17 mouse cellular contexts compared by ENCODE assay signal in the genomic region with DNA sequence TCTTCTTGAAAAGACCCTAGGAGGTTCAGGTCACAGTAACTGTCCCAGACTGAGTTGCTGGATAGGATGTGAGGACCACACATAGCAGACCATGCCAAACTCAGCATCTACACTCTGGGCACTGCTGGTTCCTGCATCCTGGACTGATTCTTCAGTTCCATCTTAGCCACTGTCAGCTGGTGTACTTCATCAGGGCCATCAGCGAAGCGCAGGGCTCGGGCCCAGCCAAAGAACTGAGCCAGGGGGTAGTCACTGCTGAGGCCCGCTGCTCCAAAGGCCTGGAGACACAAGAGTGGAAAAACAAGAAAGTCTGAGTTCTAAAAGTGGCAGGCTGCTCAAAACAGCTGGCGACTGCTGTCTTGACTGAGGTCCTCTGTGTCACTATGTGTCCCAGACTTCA.
"Had no signal": no experiment of that assay in that cellular context is flagged by ENCODE, and none has a peak within 500 bp of the region (broad histone marks: within the 10 kb centered on the region; RNA-seq: fewer than 3 reads in every experiment).

No protein-coding gene starts in this region.

- DNase-seq: retina, postnatal 1 day; right cerebral cortex, adult 18-20 months; right cerebral cortex, postnatal 14 days; right cerebral cortex, postnatal 25 days; right cerebral cortex, postnatal 4 days; spleen, adult 18-20 months; thymus, adult 18-20 months; thymus, adult 2 months; thymus, postnatal 14 days; thymus, postnatal 25 days; thymus, postnatal 36 days; thymus, postnatal 4 days had no signal

- H3K9me3 ChIP-seq: neural tube, embryonic 12.5 days; neural tube, embryonic 13.5 days; neural tube, embryonic 15.5 days; stomach, embryonic 15.5 days had no signal

- H3K36me3 ChIP-seq: neural tube, embryonic 12.5 days; neural tube, embryonic 13.5 days; neural tube, embryonic 15.5 days; stomach, embryonic 15.5 days had no signal

- H3K27me3 ChIP-seq: neural tube, embryonic 12.5 days; neural tube, embryonic 13.5 days; neural tube, embryonic 15.5 days; stomach, embryonic 15.5 days had no signal

- H3K27ac ChIP-seq: neural tube, embryonic 12.5 days; neural tube, embryonic 13.5 days; neural tube, embryonic 15.5 days; stomach, embryonic 15.5 days; stomach, postnatal 0 days had no signal

- H3K9ac ChIP-seq: neural tube, embryonic 12.5 days; neural tube, embryonic 13.5 days; neural tube, embryonic 15.5 days; stomach, embryonic 15.5 days had no signal

- H3K4me2 ChIP-seq: neural tube, embryonic 12.5 days; neural tube, embryonic 13.5 days; neural tube, embryonic 15.5 days; stomach, embryonic 15.5 days had no signal

- H3K4me3 ChIP-seq: neural tube, embryonic 12.5 days; neural tube, embryonic 13.5 days; neural tube, embryonic 15.5 days; stomach, embryonic 15.5 days had no signal
